Mouse (Mus musculus) urinary bladder, postnatal 10 days (tissue): ENCODE measurements around the gene Mybpc1.
"Not testable (repeated sequence)": the region's sequence is repeated elsewhere in the genome, so short reads cannot be mapped to it uniquely, and the experiment has no call there.

Source experiments
- DNase-seq: peaks from one replicate; pipeline ENCODE4 v3.0.0; 2022; ENCODE audit warnings: low spot score

The Mybpc1 gene

GRCm38 (mm10) chr10:88494959-88495587 lies 109.9 kb downstream of the Mybpc1 start:
- DNase-seq = no peak

- no peak for DNase-seq
These were observed 112.3 kb downstream of the Mybpc1 start for GRCm38 (mm10) chr10:88492658-88493057.

GRCm38 (mm10) chr10:88491632-88492031 lies 113.3 kb downstream of the Mybpc1 start:
- no peak for DNase-seq

GRCm38 (mm10) chr10:88488629-88489028 lies 116.3 kb downstream of the Mybpc1 start:
- DNase-seq = no peak

GRCm38 (mm10) chr10:88482866-88483265 lies 122.1 kb downstream of the Mybpc1 start:
- not testable (repeated sequence) for DNase-seq
